Mouse (Mus musculus) ES-E14 (cell line): ENCODE measurements around the gene Map3k1.

Source experiments
- CHD2 ChIP-seq: IDR thresholded peaks from 2 replicates; pipeline ENCODE4 v1.6.1; 2014; ENCODE audit warnings: mild to moderate bottlenecking, low read depth, low read length, inconsistent platforms
- HCFC1 ChIP-seq: IDR thresholded peaks from 2 replicates; pipeline ENCODE4 v1.6.1; 2012; ENCODE audit warnings: low read length, inconsistent platforms, borderline replicate concordance; ENCODE audit not compliant: insufficient read depth
- MAFK ChIP-seq: IDR thresholded peaks from 2 replicates; pipeline ENCODE4 v1.6.1; 2014; ENCODE audit warnings: mild to moderate bottlenecking, low read depth, low read length, inconsistent platforms; ENCODE audit not compliant: insufficient read depth
- ZC3H11A ChIP-seq: IDR thresholded peaks from 2 replicates; pipeline ENCODE4 v1.6.1; 2012; ENCODE audit warnings: low read depth, mild to moderate bottlenecking, inconsistent platforms, low read length, borderline replicate concordance
- ZNF384 ChIP-seq: IDR thresholded peaks from 2 replicates; pipeline ENCODE4 v1.6.1; 2012; ENCODE audit warnings: low read depth, low read length, inconsistent platforms

DNA sequence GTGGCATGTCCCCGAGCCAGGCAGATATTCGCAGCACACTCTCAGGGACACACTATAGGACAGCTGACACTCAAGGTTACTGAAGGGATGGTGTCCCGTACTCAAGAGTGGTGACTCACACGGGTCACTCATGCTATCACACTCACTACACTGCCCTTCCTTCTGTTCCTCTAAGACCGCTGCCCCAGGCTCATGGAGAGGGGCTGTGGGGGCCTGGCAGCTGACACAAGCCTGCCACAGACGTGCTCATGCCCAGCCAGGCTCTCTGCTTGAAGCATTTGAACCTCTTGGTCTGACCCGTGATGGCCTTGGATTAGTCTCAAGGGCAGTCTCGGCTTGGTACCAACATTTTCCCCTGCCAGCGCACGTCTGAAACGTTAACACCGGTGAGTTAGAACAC is 10.7 kb downstream of the Map3k1 start:
- TF ChIP-seq HCFC1, result no peak
- no peak for TF ChIP-seq ZC3H11A
- no peak for TF ChIP-seq CHD2
- TF ChIP-seq MAFK, result no peak
- no peak for TF ChIP-seq ZNF384
